Comparison of ENCODE assay signal across 8 mouse cellular contexts in genomic region chr14:103098587-103099235, GRCm38 (mm10). TPM values are rescaled to one million over a fixed set of nuclear protein-coding genes. Genes with fewer than 3 reads are reported as not detected.
DNase-seq lines count a peak whose midpoint lies in the region; ATAC-seq and TF ChIP-seq lines count a peak whose summit lies in the region.

No protein-coding gene starts in this region.

- H3K27me3 ChIP-seq in embryonic facial prominence, embryonic 15.5 days: no peaks in the 10 kb centered on the region
- no peaks in the 10 kb centered on the region for H3K27me3 ChIP-seq in heart, embryonic 10.5 days (ENCODE audit: insufficient read depth, poor library complexity, severe bottlenecking)
- no peaks in the 10 kb centered on the region for H3K27me3 ChIP-seq in kidney, embryonic 15.5 days
- no peaks in the 10 kb centered on the region for H3K27me3 ChIP-seq in liver, embryonic 13.5 days
- no peaks in the 10 kb centered on the region for H3K27me3 ChIP-seq in stomach, embryonic 14.5 days (ENCODE audit: control insufficient read depth, insufficient read depth, low read length)

- H3K36me3 ChIP-seq in embryonic facial prominence, embryonic 15.5 days: no peaks in the 10 kb centered on the region
- peaks cover 16% of the 10 kb centered on the region for H3K36me3 ChIP-seq in heart, embryonic 10.5 days
- peaks cover 24% of the 10 kb centered on the region for H3K36me3 ChIP-seq in kidney, embryonic 15.5 days
- H3K36me3 ChIP-seq in liver, embryonic 13.5 days: peaks cover 29% of the 10 kb centered on the region
- H3K36me3 ChIP-seq in stomach, embryonic 14.5 days (ENCODE audit: control insufficient read depth, insufficient read depth, low read length): peaks cover under 1% of the 10 kb centered on the region; the same call in 1 of the 2 replicates

- TF ChIP-seq CTCF in bone marrow macrophage, adult 2 months (IDR thresholded peaks at IDR 0.05; ENCODE audit: low read depth, low read length): no peak

- peaks cover 30% of the 10 kb centered on the region for H3K4me1 ChIP-seq in bone marrow macrophage, adult 2 months (ENCODE audit: control insufficient read depth, insufficient read depth, low read length)
- H3K4me1 ChIP-seq in embryonic facial prominence, embryonic 15.5 days: peaks cover 6% of the 10 kb centered on the region
- H3K4me1 ChIP-seq in heart, embryonic 10.5 days: peaks cover 13% of the 10 kb centered on the region; the same call in 1 of the 2 replicates
- H3K4me1 ChIP-seq in kidney, embryonic 15.5 days: peaks cover 22% of the 10 kb centered on the region
- H3K4me1 ChIP-seq in liver, embryonic 13.5 days (replicated peaks): peaks cover 45% of the 10 kb centered on the region
- peaks cover 12% of the 10 kb centered on the region; the same call in 1 of the 2 replicates for H3K4me1 ChIP-seq in stomach, embryonic 14.5 days (ENCODE audit: control insufficient read depth, insufficient read depth, low read length)

- H3K9ac ChIP-seq in embryonic facial prominence, embryonic 15.5 days: peak overlapping the region; percentile 80
- peak overlapping the region; percentile 99 for H3K9ac ChIP-seq in kidney, embryonic 15.5 days
- peak overlapping the region; percentile 99 for H3K9ac ChIP-seq in liver, embryonic 13.5 days
- H3K9ac ChIP-seq in stomach, embryonic 14.5 days (replicated peaks; ENCODE audit: low read depth, low read length): peak overlapping the region; percentile 94

- H3K27ac ChIP-seq in bone marrow macrophage, adult 2 months (ENCODE audit: insufficient read depth, low read depth, low read length): peak overlapping the region; percentile 95
- peak overlapping the region; percentile 99 for H3K27ac ChIP-seq in embryonic facial prominence, embryonic 15.5 days (replicated peaks)
- peak overlapping the region; percentile 100 for H3K27ac ChIP-seq in heart, embryonic 10.5 days
- peak overlapping the region; percentile 99 for H3K27ac ChIP-seq in kidney, embryonic 15.5 days
- H3K27ac ChIP-seq in liver, embryonic 13.5 days: peak overlapping the region; percentile 99
- H3K27ac ChIP-seq in stomach, embryonic 14.5 days (ENCODE audit: low read length): peak overlapping the region; percentile 98

- peak overlapping the region; percentile 58 for H3K4me2 ChIP-seq in embryonic facial prominence, embryonic 15.5 days (replicated peaks)
- H3K4me2 ChIP-seq in kidney, embryonic 15.5 days: peak overlapping the region; percentile 66
- H3K4me2 ChIP-seq in liver, embryonic 13.5 days: peak overlapping the region; percentile 72
- peak overlapping the region; percentile 59 for H3K4me2 ChIP-seq in stomach, embryonic 14.5 days (replicated peaks; ENCODE audit: low read depth, low read length)

- under 1% methylated on average over 82 of the region's 86 CpGs for WGBS in embryonic facial prominence, embryonic 15.5 days
- under 1% methylated on average over 72 of the region's 86 CpGs for WGBS in heart, embryonic 10.5 days
- under 1% methylated on average over 81 of the region's 86 CpGs for WGBS in kidney, embryonic 15.5 days
- WGBS in liver, embryonic 13.5 days (ENCODE audit: insufficient replicate concordance): under 1% methylated on average over 78 of the region's 86 CpGs
- under 1% methylated on average over 64 of the region's 86 CpGs for WGBS in stomach, embryonic 14.5 days

- no peaks in the 10 kb centered on the region for H3K9me3 ChIP-seq in embryonic facial prominence, embryonic 15.5 days (replicated peaks)
- no peaks in the 10 kb centered on the region for H3K9me3 ChIP-seq in heart, embryonic 10.5 days
- H3K9me3 ChIP-seq in kidney, embryonic 15.5 days (replicated peaks): no peaks in the 10 kb centered on the region
- no peaks in the 10 kb centered on the region for H3K9me3 ChIP-seq in liver, embryonic 13.5 days (replicated peaks)
- no peaks in the 10 kb centered on the region for H3K9me3 ChIP-seq in stomach, embryonic 14.5 days (ENCODE audit: control insufficient read depth, low read depth, low read length)

- TF ChIP-seq POLR2A in bone marrow macrophage, adult 2 months (IDR thresholded peaks at IDR 0.05; ENCODE audit: borderline replicate concordance, low read depth, low read length): no peak

- peak; percentile 88 for ATAC-seq in embryonic facial prominence, embryonic 15.5 days (ENCODE audit: insufficient number of reproducible peaks, low FRiP score, low TSS enrichment, low read depth)
- peak; percentile 77 for ATAC-seq in kidney, embryonic 15.5 days (replicated peaks; ENCODE audit: low FRiP score)
- peak; percentile 83 for ATAC-seq in liver, embryonic 13.5 days (ENCODE audit: low read depth)
- ATAC-seq in stomach, embryonic 14.5 days (ENCODE audit: insufficient number of reproducible peaks, insufficient read depth, low FRiP score, low read depth): peak; percentile 81

- peak overlapping the region; percentile 87 for H3K4me3 ChIP-seq in bone marrow macrophage, adult 2 months (ENCODE audit: insufficient read depth, low read length)
- H3K4me3 ChIP-seq in embryonic facial prominence, embryonic 15.5 days (replicated peaks): peak overlapping the region; percentile 89
- peak overlapping the region; percentile 89 for H3K4me3 ChIP-seq in heart, embryonic 10.5 days
- H3K4me3 ChIP-seq in kidney, embryonic 15.5 days (replicated peaks): peak overlapping the region; percentile 97
- peak overlapping the region; percentile 92 for H3K4me3 ChIP-seq in liver, embryonic 13.5 days (replicated peaks)
- peak overlapping the region; percentile 80 for H3K4me3 ChIP-seq in stomach, embryonic 14.5 days (ENCODE audit: low read depth, low read length)

- DNase-seq in B cell, adult 2 months: peak; percentile 81 to 84
- peak; percentile 92 for DNase-seq in heart, embryonic 10.5 days (ENCODE audit: low spot score)
- peak; percentile 61 for DNase-seq in liver, embryonic 13.5 days
- peak; percentile 68 to 75 for DNase-seq in natural killer cell, adult 2 months (ENCODE audit: low spot score in 2 of 2)

RNA-seq across cellular contexts. Expression of gene Fbxl3, which starts 0.7 kb away (rescaled TPM):
- 69.0 and 80.2 TPM in 2 replicates for polyA plus RNA-seq in bone marrow macrophage, adult 2 months (2012; ENCODE audit: insufficient read depth, insufficient read length, missing spikeins)
- polyA plus RNA-seq in embryonic facial prominence, embryonic 15.5 days (2015; fragmentation: Nextera tagmentation; extraction: Ambion mirVana): 25.2 and 27.0 TPM in 2 replicates
- polyA plus RNA-seq in heart, embryonic 10.5 days (2016; fragmentation: Nextera tagmentation; extraction: Ambion mirVana): 18.4 TPM in 2 replicates
- polyA plus RNA-seq in kidney, embryonic 15.5 days (2015; fragmentation: Nextera tagmentation; extraction: Ambion mirVana): 22.8 and 23.9 TPM in 2 replicates
- polyA plus RNA-seq in liver, embryonic 13.5 days (2015; fragmentation: Nextera tagmentation; extraction: Ambion mirVana): 10.5 and 13.9 TPM in 2 replicates
- 32.4 and 34.2 TPM in 2 replicates for polyA plus RNA-seq in stomach, embryonic 14.5 days (2014; fragmentation: Nextera tagmentation; extraction: Ambion mirVana)

RNA-seq across cellular contexts. Expression of gene Cln5, which starts 28.7 kb away (rescaled TPM):
- polyA plus RNA-seq in bone marrow macrophage, adult 2 months (2012; ENCODE audit: insufficient read depth, insufficient read length, missing spikeins): 53.5 and 58.2 TPM in 2 replicates
- polyA plus RNA-seq in embryonic facial prominence, embryonic 15.5 days (2015; fragmentation: Nextera tagmentation; extraction: Ambion mirVana): 32.6 and 32.7 TPM in 2 replicates
- polyA plus RNA-seq in heart, embryonic 10.5 days (2016; fragmentation: Nextera tagmentation; extraction: Ambion mirVana): 28.3 and 30.5 TPM in 2 replicates
- 33.9 and 34.6 TPM in 2 replicates for polyA plus RNA-seq in kidney, embryonic 15.5 days (2015; fragmentation: Nextera tagmentation; extraction: Ambion mirVana)
- polyA plus RNA-seq in liver, embryonic 13.5 days (2015; fragmentation: Nextera tagmentation; extraction: Ambion mirVana): 20.9 and 25.2 TPM in 2 replicates
- polyA plus RNA-seq in stomach, embryonic 14.5 days (2014; fragmentation: Nextera tagmentation; extraction: Ambion mirVana): 30.4 and 31.4 TPM in 2 replicates

RNA-seq across cellular contexts. Expression of gene Acod1, which starts 51.9 kb away (rescaled TPM):
- 1.6 and 1.9 TPM in 2 replicates for polyA plus RNA-seq in bone marrow macrophage, adult 2 months (2012; ENCODE audit: insufficient read depth, insufficient read length, missing spikeins)
- polyA plus RNA-seq in embryonic facial prominence, embryonic 15.5 days (2015; fragmentation: Nextera tagmentation; extraction: Ambion mirVana): not detected in 2 replicates
- 0.08 TPM in 1 of 2 replicates, not detected in the other for polyA plus RNA-seq in heart, embryonic 10.5 days (2016; fragmentation: Nextera tagmentation; extraction: Ambion mirVana)
- not detected in 2 replicates for polyA plus RNA-seq in kidney, embryonic 15.5 days (2015; fragmentation: Nextera tagmentation; extraction: Ambion mirVana)
- 0.09 and 0.12 TPM in 2 replicates for polyA plus RNA-seq in liver, embryonic 13.5 days (2015; fragmentation: Nextera tagmentation; extraction: Ambion mirVana)
- not detected in 2 replicates for polyA plus RNA-seq in stomach, embryonic 14.5 days (2014; fragmentation: Nextera tagmentation; extraction: Ambion mirVana)

Comparison
In these comparisons a context has a peak if more than half of its experiments do, and no peak if none do; other contexts are left out.
1. Peak in every context shown above with its lines: DNase-seq, ATAC-seq, H3K4me3 ChIP-seq and H3K27ac ChIP-seq.